Mouse (Mus musculus) heart, postnatal 0 days (tissue): Measurements from ENCODE around the gene Ubap1l.

ENCODE experiments used
- CTCF ChIP-seq: IDR thresholded peaks from 2 replicates; pipeline ENCODE4 v1.5.1; 2016; ENCODE audit warnings: antibody characterized with exemption, control low read depth, low read depth
- EP300 ChIP-seq: IDR thresholded peaks from 2 replicates; pipeline ENCODE4 v1.6.1; 2016; ENCODE audit warnings: antibody characterized with exemption, low read depth

DNA sequence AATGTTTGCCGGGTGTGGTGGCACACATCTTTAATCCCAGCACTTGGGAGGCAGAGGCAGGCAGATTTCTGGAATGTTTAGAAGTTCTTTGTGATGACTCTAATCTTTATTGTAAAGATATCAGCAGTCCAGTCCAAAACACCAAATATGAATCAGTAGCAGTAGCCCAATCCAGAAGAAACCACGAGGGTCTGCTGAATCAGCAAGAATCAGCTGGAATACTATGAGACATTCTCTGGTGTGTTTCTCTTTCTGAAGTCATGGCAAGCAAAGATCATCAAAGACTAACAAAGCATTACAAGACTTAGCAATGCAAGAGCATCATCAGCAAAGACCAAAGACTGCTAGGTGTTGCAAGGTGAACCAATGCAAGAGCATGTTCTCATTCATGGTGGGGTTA lies 20.4 kb upstream of the Ubap1l start:
- TF ChIP-seq CTCF (no peak), EP300 (no peak)
